ENCODE assay signal across 7 mouse cellular contexts in genomic region chr2:94436952-94437351, GRCm38 (mm10). TPM values are rescaled to one million over a fixed set of nuclear protein-coding genes. Genes with fewer than 3 reads are reported as not detected.
DNase-seq lines count a peak whose midpoint lies in the region; ATAC-seq and TF ChIP-seq lines count a peak whose summit lies in the region.

No protein-coding gene starts in this region.

- no peaks in the 10 kb centered on the region for H3K9me3 ChIP-seq in ES-Bruce4 (replicated peaks; ENCODE audit: control insufficient read depth, insufficient read depth, low read length, poor library complexity, severe bottlenecking)
- no peaks in the 10 kb centered on the region for H3K9me3 ChIP-seq in forebrain, embryonic 15.5 days
- H3K9me3 ChIP-seq in midbrain, embryonic 10.5 days (replicated peaks), result no peaks in the 10 kb centered on the region

- ATAC-seq in forebrain, embryonic 15.5 days (replicated peaks), result no peak

- H3K4me3 ChIP-seq in ES-Bruce4 (ENCODE audit: low read depth, low read length), result peak overlapping the region; percentile 98
- peak overlapping the region; percentile 99 for H3K4me3 ChIP-seq in forebrain, embryonic 15.5 days
- H3K4me3 ChIP-seq in midbrain, embryonic 10.5 days, result peak overlapping the region; percentile 92

- under 1% methylated on average over 10 of the region's 10 CpGs for WGBS in forebrain, embryonic 15.5 days
- 3% methylated on average over 10 of the region's 10 CpGs for WGBS in midbrain, embryonic 10.5 days

- peak; percentile 45 for DNase-seq in R1 (ENCODE audit: low read depth, low spot score)
- DNase-seq in kidney, postnatal 14 days, result peak; percentile 27
- DNase-seq in midbrain, embryonic 10.5 days (ENCODE audit: low spot score), result no peak
- DNase-seq in retina, postnatal 1 day, result no peak
- DNase-seq in urinary bladder, postnatal 10 days (ENCODE audit: low spot score), result no peak

- H3K4me1 ChIP-seq in ES-Bruce4 (ENCODE audit: control insufficient read depth, insufficient read depth, low read length), result no peaks in the 10 kb centered on the region
- H3K4me1 ChIP-seq in forebrain, embryonic 15.5 days, result peaks cover 32% of the 10 kb centered on the region
- peaks cover 21% of the 10 kb centered on the region for H3K4me1 ChIP-seq in midbrain, embryonic 10.5 days

- H3K36me3 ChIP-seq in ES-Bruce4 (ENCODE audit: control insufficient read depth, insufficient read depth, low read length, poor library complexity, severe bottlenecking), result no peaks in the 10 kb centered on the region; the same call in 1 of the 2 replicates
- no peaks in the 10 kb centered on the region for H3K36me3 ChIP-seq in forebrain, embryonic 15.5 days
- H3K36me3 ChIP-seq in midbrain, embryonic 10.5 days, result 0 out of 2 replicates have a peak, but pooled peaks cover 3% of the 10 kb centered on the region

- no peak for TF ChIP-seq CTCF in ES-Bruce4 (IDR thresholded peaks at IDR 0.05; ENCODE audit: low read depth, low read length)

- peak overlapping the region; percentile 87 for H3K9ac ChIP-seq in ES-Bruce4 (ENCODE audit: low read depth, poor library complexity, severe bottlenecking)
- peak overlapping the region; percentile 90 for H3K9ac ChIP-seq in forebrain, embryonic 15.5 days (replicated peaks)

- TF ChIP-seq POLR2A in ES-Bruce4 (IDR thresholded peaks at IDR 0.05; ENCODE audit: insufficient read depth, low read length), result no peak

- H3K4me2 ChIP-seq in forebrain, embryonic 15.5 days (replicated peaks), result peak overlapping the region; percentile 90

- no peaks in the 10 kb centered on the region for H3K27me3 ChIP-seq in ES-Bruce4 (ENCODE audit: control insufficient read depth, insufficient read depth, low read length, poor library complexity, severe bottlenecking)
- H3K27me3 ChIP-seq in forebrain, embryonic 15.5 days, result no peaks in the 10 kb centered on the region
- H3K27me3 ChIP-seq in midbrain, embryonic 10.5 days (ENCODE audit: low read depth, poor library complexity, severe bottlenecking), result no peaks in the 10 kb centered on the region

- TF ChIP-seq EP300 in ES-Bruce4 (IDR thresholded peaks at IDR 0.05; ENCODE audit: insufficient read depth, low read depth, low read length), result no peak

- no peak overlapping the region for H3K27ac ChIP-seq in ES-Bruce4 (ENCODE audit: insufficient read depth, low read length)
- peak overlapping the region; percentile 83; the same call in 1 of the 2 replicates for H3K27ac ChIP-seq in forebrain, embryonic 15.5 days (replicated peaks)
- H3K27ac ChIP-seq in midbrain, embryonic 10.5 days (replicated peaks), result peak overlapping the region; percentile 90

RNA-seq across cellular contexts. Expression of gene Api5, which starts 1.0 kb away (rescaled TPM):
- 131 and 134 TPM in 2 replicates for polyA plus RNA-seq in ES-Bruce4 (2011; ENCODE audit: insufficient read depth, insufficient read length, low read depth, missing spikeins)
- 130 and 134 TPM in 2 replicates for polyA plus RNA-seq in forebrain, embryonic 15.5 days (2015; fragmentation: Nextera tagmentation; extraction: Ambion mirVana)
- polyA plus RNA-seq in midbrain, embryonic 10.5 days (2016; fragmentation: Nextera tagmentation; extraction: Ambion mirVana), result 222 and 230 TPM in 2 replicates

RNA-seq across cellular contexts. Expression of gene Ttc17, which starts 30.5 kb away (rescaled TPM):
- 18.4 and 21.9 TPM in 2 replicates for polyA plus RNA-seq in ES-Bruce4 (2011; ENCODE audit: insufficient read depth, insufficient read length, low read depth, missing spikeins)
- 20.7 and 23.2 TPM in 2 replicates for polyA plus RNA-seq in forebrain, embryonic 15.5 days (2015; fragmentation: Nextera tagmentation; extraction: Ambion mirVana)
- polyA plus RNA-seq in midbrain, embryonic 10.5 days (2016; fragmentation: Nextera tagmentation; extraction: Ambion mirVana), result 12.1 and 15.5 TPM in 2 replicates

Comparison
In these comparisons a context has a peak if more than half of its experiments do, and no peak if none do; other contexts are left out.
1. DNase-seq: peak in R1 (single experiment) and kidney, postnatal 14 days (single experiment); none in midbrain, embryonic 10.5 days (single experiment), retina, postnatal 1 day (single experiment) and urinary bladder, postnatal 10 days (single experiment).
2. Peak in every context shown above with its lines, with median percentiles within 50 percentile points of each other: H3K4me3 ChIP-seq.